Mouse (Mus musculus) spleen, embryonic (tissue): ENCODE measurements around the gene Spns2.

Source experiments
- CTCF ChIA-PET: fragments of 350-600 bp; sonication (Branson Sonifier 250); formaldehyde crosslinking; loops from one replicate; lab custom pipeline; 2022; lab: Charles Lee

The Spns2 gene

GRCm38 (mm10) chr11:72501426-72502002 lies 11.8 kb upstream of the Spns2 start:
- CTCF ChIA-PET, result no interaction called here

- CTCF ChIA-PET, result no interaction called here
These were observed 10.4 kb upstream of the Spns2 start for GRCm38 (mm10) chr11:72500139-72500538.

GRCm38 (mm10) chr11:72497367-72497766 lies 7.7 kb upstream of the Spns2 start:
- CTCF ChIA-PET, result no interaction called here

- CTCF ChIA-PET, result no interaction called here
These were observed 7.1 kb upstream of the Spns2 start for GRCm38 (mm10) chr11:72496775-72497174.

GRCm38 (mm10) chr11:72496066-72496465 lies 6.4 kb upstream of the Spns2 start:
- CTCF ChIA-PET, result no interaction called here

GRCm38 (mm10) chr11:72494046-72494988 lies 4.6 kb upstream of the Spns2 start:
- CTCF ChIA-PET, result no interaction called here

GRCm38 (mm10) chr11:72491130-72491960 lies 1.6 kb upstream of the Spns2 start:
- CTCF ChIA-PET, result interaction anchor here (0.6 kb wide), 1 partner anchor 48 kb away, joined by 3 read pairs; no protein-coding TSS in a partner anchor

GRCm38 (mm10) chr11:72489397-72489796 lies 307 bp downstream of the Spns2 start:
- CTCF ChIA-PET, result interaction anchor here (0.8 to 1.1 kb wide), 2 partner anchors 29 to 41 kb away, joined by 3 read pairs; no protein-coding TSS in a partner anchor

GRCm38 (mm10) chr11:72488753-72489271 lies 892 bp downstream of the Spns2 start:
- CTCF ChIA-PET, result interaction anchor here (0.8 kb wide), 1 partner anchor 28 kb away, joined by 3 read pairs; no protein-coding TSS in a partner anchor

- CTCF ChIA-PET, result no interaction called here
These were observed 2.0 kb downstream of the Spns2 start for GRCm38 (mm10) chr11:72487739-72488138.

GRCm38 (mm10) chr11:72487171-72487570 lies 2.5 kb downstream of the Spns2 start:
- CTCF ChIA-PET, result no interaction called here

GRCm38 (mm10) chr11:72485960-72486359 lies 3.7 kb downstream of the Spns2 start:
- CTCF ChIA-PET, result no interaction called here

- CTCF ChIA-PET, result no interaction called here
These were observed 4.5 kb downstream of the Spns2 start for GRCm38 (mm10) chr11:72485157-72485556.

- CTCF ChIA-PET, result no interaction called here
These were observed 5.2 kb downstream of the Spns2 start for GRCm38 (mm10) chr11:72484549-72484948.

GRCm38 (mm10) chr11:72481952-72482351 lies 7.8 kb downstream of the Spns2 start:
- CTCF ChIA-PET, result no interaction called here

GRCm38 (mm10) chr11:72481313-72481712 lies 8.4 kb downstream of the Spns2 start:
- CTCF ChIA-PET, result no interaction called here

GRCm38 (mm10) chr11:72479499-72479898 lies 10.2 kb downstream of the Spns2 start:
- CTCF ChIA-PET, result no interaction called here

GRCm38 (mm10) chr11:72478228-72478627 lies 11.5 kb downstream of the Spns2 start:
- CTCF ChIA-PET, result interaction anchor here (0.8 kb wide), 1 partner anchor 11 kb away, joined by 3 read pairs; no protein-coding TSS in a partner anchor

GRCm38 (mm10) chr11:72477653-72478052 lies 12.1 kb downstream of the Spns2 start:
- CTCF ChIA-PET, result interaction anchor here (0.7 to 0.8 kb wide), 2 partner anchors 11 to 225 kb away, joined by 3 to 4 read pairs; no protein-coding TSS in a partner anchor

- CTCF ChIA-PET, result interaction anchor here (0.7 to 0.8 kb wide), 2 partner anchors 10 to 225 kb away, joined by 3 to 4 read pairs; no protein-coding TSS in a partner anchor
These were observed 12.5 kb downstream of the Spns2 start for GRCm38 (mm10) chr11:72477182-72477581.

GRCm38 (mm10) chr11:72476074-72476625 lies 13.6 kb downstream of the Spns2 start:
- CTCF ChIA-PET, result no interaction called here
